Mouse (Mus musculus) hindbrain, embryonic 13.5 days (tissue): ENCODE data around the gene Rpl35. TPM values are rescaled to one million over a fixed set of nuclear protein-coding genes. Genes with fewer than 3 reads are reported as not detected.

Source experiments
- ATAC-seq: fragments of 200-750 bp; cut with Nextera tagmentation; 2 replicates; pipeline ENCODE4 v1.8.0; 2017; ENCODE audit warnings: moderate TSS enrichment; ENCODE audit not compliant: low FRiP score
- H3K27ac ChIP-seq: fragments of 300-500 bp; sonication (generic); 2 replicates; pipeline ENCODE4 v1.5.1; 2015; ENCODE audit warnings: inconsistent platforms, mild to moderate bottlenecking, moderate library complexity
- H3K27me3 ChIP-seq: fragments of 300-500 bp; sonication (generic); 2 replicates; pipeline ENCODE4 v1.6.1; 2015; ENCODE audit warnings: mild to moderate bottlenecking, inconsistent platforms
- H3K36me3 ChIP-seq: fragments of 300-500 bp; sonication (generic); 2 replicates; pipeline ENCODE4 v1.6.1; 2015; ENCODE audit warnings: mild to moderate bottlenecking, inconsistent platforms
- H3K4me1 ChIP-seq: fragments of 300-500 bp; sonication (generic); replicated peaks from 2 replicates; pipeline ENCODE4 v1.6.1; 2015; ENCODE audit warnings: inconsistent platforms
- H3K4me2 ChIP-seq: fragments of 300-500 bp; sonication (generic); 2 replicates; pipeline ENCODE4 v1.6.1; 2015; ENCODE audit warnings: inconsistent platforms, mild to moderate bottlenecking, moderate library complexity
- H3K4me3 ChIP-seq: fragments of 300-500 bp; sonication (generic); 2 replicates; pipeline ENCODE4 v1.5.1; 2015; ENCODE audit warnings: mild to moderate bottlenecking, inconsistent platforms
- H3K9ac ChIP-seq: fragments of 300-500 bp; sonication (generic); 2 replicates; pipeline ENCODE4 v1.6.1; 2015; ENCODE audit warnings: mild to moderate bottlenecking, inconsistent platforms
- H3K9me3 ChIP-seq: fragments of 300-500 bp; sonication (generic); 2 replicates; pipeline ENCODE4 v1.6.1; 2016; ENCODE audit warnings: inconsistent platforms
- WGBS: fragments of 180-500 bp; shearing (Covaris S2); methylation state at CpG from one replicate; pipeline ENCODE4 v1.1.7; 2015; 5-methylcytosine and 5-hydroxymethylcytosine counted together
- polyA plus RNA-seq: library from polyadenylated mRNA; unstranded; fragments of >200 nt; fragmentation: Nextera tagmentation; extraction: Ambion mirVana; gene quantifications from 2 replicates; pipeline ENCODE4 v1.2.1, GENCODE M21; 2015

Rpl35 gene
- polyA plus RNA-seq, 1 experiment from 2014 or later, result 760 TPM

DNA sequence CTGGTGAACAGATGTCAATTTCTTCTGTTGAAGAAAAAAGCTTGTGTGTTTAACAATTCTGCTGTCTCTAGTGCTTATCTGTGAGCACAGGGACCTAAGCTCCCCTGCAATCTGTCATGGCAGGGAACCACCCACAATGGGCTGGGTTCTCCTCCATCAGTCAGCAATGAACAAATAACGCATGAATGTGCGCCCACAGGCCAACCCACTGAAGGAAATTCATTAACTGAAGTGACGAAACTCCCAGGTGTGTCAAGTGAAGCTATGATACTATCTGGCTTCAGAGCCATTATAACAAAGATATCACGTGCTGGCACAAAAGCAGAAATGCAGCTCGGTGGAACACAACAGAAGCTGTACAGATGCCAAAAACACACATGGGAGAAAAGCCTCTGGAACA lies 35.4 kb downstream of the Rpl35 start:
- Histone ChIP-seq H3K4me2 (no peak overlapping the region), H3K4me1 (no peaks in the 10 kb centered on the region), H3K36me3 (no peaks in the 10 kb centered on the region), H3K9me3 (no peaks in the 10 kb centered on the region), H3K27me3 (no peaks in the 10 kb centered on the region), H3K9ac (no peak overlapping the region), H3K4me3 (no peak overlapping the region), H3K27ac (no peak overlapping the region)
- 84% methylated on average over 5 of the region's 5 CpGs for WGBS
- ATAC-seq, result no peak

DNA sequence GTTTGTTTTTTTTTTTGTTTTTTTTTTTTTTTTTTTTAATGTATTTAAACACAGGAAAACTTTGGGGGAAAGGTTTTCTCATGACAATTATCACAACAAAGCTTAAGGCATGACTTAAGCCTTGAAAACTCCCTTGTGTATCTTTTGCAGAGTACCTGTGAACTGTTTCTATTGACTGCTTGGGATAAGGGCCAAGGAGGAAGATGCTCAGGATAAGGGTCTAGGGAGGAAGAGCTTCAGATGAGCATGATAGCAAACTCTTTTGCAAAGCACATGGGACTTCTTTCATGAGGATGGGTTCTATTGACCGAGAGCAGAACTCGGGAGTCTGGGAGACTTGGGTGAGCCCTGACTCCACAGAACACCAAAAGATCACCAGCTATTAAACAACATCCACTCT lies 35.8 kb downstream of the Rpl35 start:
- no peaks in the 10 kb centered on the region for H3K36me3 ChIP-seq
- no peak for ATAC-seq
- no peak overlapping the region for H3K9ac ChIP-seq
- no peak overlapping the region for H3K27ac ChIP-seq
- no peaks in the 10 kb centered on the region for H3K27me3 ChIP-seq
- WGBS, result 92% methylated on average over 2 of the region's 2 CpGs
- no peaks in the 10 kb centered on the region for H3K9me3 ChIP-seq
- no peaks in the 10 kb centered on the region for H3K4me1 ChIP-seq
- H3K4me3 ChIP-seq, result no peak overlapping the region
- no peak overlapping the region for H3K4me2 ChIP-seq

DNA sequence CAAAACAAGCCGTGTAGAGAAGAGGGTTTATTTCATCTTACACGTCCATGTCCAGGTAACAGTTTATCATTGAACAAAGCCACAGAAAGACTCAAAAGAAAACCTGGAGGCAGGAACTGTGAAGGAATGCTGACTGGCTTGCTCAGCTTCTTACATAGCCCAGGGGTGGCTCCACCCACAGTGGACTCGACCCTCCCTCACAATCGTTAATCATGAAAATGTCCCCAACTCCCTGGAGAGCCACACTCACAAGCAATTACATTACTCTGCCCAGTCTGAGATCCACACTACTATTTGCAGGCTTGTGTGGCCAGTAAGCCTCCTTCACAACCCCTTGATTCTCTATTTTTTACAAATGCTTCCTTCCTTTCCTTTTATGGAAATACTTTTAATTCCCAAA lies 41.2 kb downstream of the Rpl35 start:
- Histone ChIP-seq H3K27ac (no peak overlapping the region), H3K4me1 (no peaks in the 10 kb centered on the region), H3K4me3 (no peak overlapping the region), H3K9ac (no peak overlapping the region), H3K27me3 (no peaks in the 10 kb centered on the region), H3K4me2 (no peak overlapping the region), H3K36me3 (no peaks in the 10 kb centered on the region), H3K9me3 (no peaks in the 10 kb centered on the region)
- WGBS, result 34% methylated on average over 4 of the region's 4 CpGs
- no peak for ATAC-seq

DNA sequence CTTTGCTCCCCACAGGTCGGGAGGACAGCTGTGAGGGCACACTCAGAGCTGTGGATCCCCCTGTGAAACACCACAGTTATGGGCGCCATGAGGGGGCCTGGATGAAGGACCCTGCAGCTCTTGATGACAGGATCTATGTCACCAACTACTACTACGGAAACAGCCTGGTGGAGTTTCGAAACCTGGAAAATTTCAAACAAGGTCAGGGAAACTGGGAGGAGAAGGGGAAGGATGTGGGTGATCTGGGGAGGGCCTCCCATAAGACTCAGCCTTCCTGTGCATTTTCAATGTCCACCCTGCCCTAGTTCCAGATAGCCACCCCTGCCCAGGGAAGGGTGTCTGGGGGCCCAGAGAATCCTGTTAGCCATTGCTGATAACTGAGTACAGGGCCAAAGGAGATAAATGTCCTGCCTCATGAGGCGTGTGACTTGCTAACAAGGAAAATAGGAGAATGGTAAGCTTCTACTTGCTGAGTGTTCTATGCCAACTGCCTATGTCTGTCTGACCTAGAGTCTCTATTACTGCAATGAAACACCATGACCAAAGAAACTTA lies 47.7 kb downstream of the Rpl35 start:
- Histone ChIP-seq H3K9me3 (no peaks in the 10 kb centered on the region), H3K4me2 (no peak overlapping the region), H3K36me3 (no peaks in the 10 kb centered on the region), H3K4me1 (peaks cover 4% of the 10 kb centered on the region; the same call in 1 of the 2 replicates), H3K27ac (no peak overlapping the region), H3K9ac (no peak overlapping the region), H3K4me3 (no peak overlapping the region), H3K27me3 (no peaks in the 10 kb centered on the region)
- ATAC-seq, result no peak
- 93% methylated on average over 5 of the region's 5 CpGs for WGBS

DNA sequence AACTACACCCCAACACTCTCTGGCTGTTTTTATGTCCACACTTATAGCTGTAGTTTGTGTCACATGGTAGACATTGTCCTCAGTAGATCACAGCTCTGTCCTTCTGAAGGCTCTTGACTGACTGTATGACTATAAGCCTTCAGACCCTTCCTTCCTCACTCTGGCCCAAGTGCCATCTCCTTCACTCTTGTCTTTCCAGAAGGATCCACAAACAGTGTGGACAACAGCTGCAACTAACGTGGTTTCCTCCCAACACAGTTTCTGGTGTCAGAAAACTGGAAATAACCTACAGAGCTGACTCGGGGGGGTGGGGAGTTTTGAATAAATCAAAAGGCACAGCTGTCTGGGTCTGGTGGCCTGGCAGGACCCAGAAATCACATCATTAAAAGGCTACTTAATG lies 49.4 kb downstream of the Rpl35 start:
- H3K4me1 ChIP-seq, result peaks cover 4% of the 10 kb centered on the region; the same call in 1 of the 2 replicates
- H3K9me3 ChIP-seq, result no peaks in the 10 kb centered on the region
- no peak overlapping the region for H3K4me3 ChIP-seq
- no peak overlapping the region for H3K4me2 ChIP-seq
- H3K27ac ChIP-seq, result no peak overlapping the region
- 79% methylated on average over 2 of the region's 2 CpGs for WGBS
- no peak for ATAC-seq
- H3K27me3 ChIP-seq, result no peaks in the 10 kb centered on the region
- no peak overlapping the region for H3K9ac ChIP-seq
- H3K36me3 ChIP-seq, result no peaks in the 10 kb centered on the region

DNA sequence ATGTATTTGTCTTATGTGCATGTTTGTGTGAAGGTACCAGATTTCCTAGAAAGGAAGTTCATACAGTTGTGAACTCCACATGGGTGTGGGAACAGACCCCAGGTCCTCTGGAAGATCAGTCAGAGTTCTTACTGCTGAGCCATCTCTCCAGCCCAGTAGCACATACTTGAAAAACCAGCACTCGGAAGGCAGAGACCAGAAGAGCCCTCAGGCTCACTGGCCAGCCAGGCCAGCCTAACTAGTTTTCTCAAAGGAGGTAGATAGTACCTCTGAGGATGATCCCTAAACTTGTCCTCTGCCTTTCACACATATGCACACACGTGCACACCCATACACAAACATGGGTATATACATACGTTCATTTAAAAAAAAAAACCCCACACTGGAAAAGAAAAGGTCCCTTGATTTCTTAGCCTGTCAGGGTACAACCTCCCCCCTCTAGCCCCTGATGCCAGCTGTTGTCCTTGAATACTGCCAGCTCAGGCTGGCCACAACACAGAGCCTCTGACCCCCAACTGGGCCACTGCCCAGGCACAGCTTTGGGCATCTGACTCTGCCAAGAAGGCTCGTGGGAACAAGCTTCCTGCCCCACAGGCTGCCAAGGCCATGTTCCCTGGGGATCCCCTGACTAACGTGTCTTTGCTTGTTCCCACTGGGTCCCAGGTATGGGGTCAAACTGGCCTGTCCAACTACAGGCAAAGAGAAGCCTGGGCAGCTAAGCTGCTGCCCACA lies 52.1 kb downstream of the Rpl35 start:
- Histone ChIP-seq H3K4me1 (peaks cover 12% of the 10 kb centered on the region), H3K4me3 (no peak overlapping the region), H3K36me3 (no peaks in the 10 kb centered on the region), H3K9ac (no peak overlapping the region), H3K9me3 (no peaks in the 10 kb centered on the region), H3K27me3 (no peaks in the 10 kb centered on the region), H3K27ac (no peak overlapping the region), H3K4me2 (no peak overlapping the region)
- WGBS, result 77% methylated on average over 5 of the region's 5 CpGs
- no peak for ATAC-seq

Other genes with a start within 250 kb of the Rpl35 start
- gene Nr6a1, start 77.9 kb downstream of the Rpl35 start, polyA plus RNA-seq, result 2.4 and 3.1 TPM in 2 replicates
- 5.0 and 5.4 TPM in 2 replicates for gene Olfml2a, start 73.6 kb downstream of the Rpl35 start, polyA plus RNA-seq
- gene Wdr38, start 8.1 kb downstream of the Rpl35 start, polyA plus RNA-seq, result 1.8 and 1.9 TPM in 2 replicates
- 135 TPM in 2 replicates for gene Arpc5l, start 276 bp downstream of the Rpl35 start, polyA plus RNA-seq
- 35.4 and 35.5 TPM in 2 replicates for gene Golga1, start 59.9 kb upstream of the Rpl35 start, polyA plus RNA-seq
- gene Scai, start 185.1 kb upstream of the Rpl35 start, polyA plus RNA-seq, result 19.0 and 21.4 TPM in 2 replicates
- gene Ppp6c, start 220.8 kb upstream of the Rpl35 start, polyA plus RNA-seq, result 76.6 and 81.6 TPM in 2 replicates